Mouse (Mus musculus) testis, adult 2 months (tissue): ENCODE measurements around the gene Syn3. TPM values are rescaled to one million over a fixed set of nuclear protein-coding genes. Genes with fewer than 3 reads are reported as not detected.

Source experiments
- H3K27ac ChIP-seq: fragments of 200-500 bp; 2 replicates; pipeline ENCODE4 v1.5.1; 2012; ENCODE audit warnings: low read depth, low read length; ENCODE audit not compliant: control insufficient read depth, insufficient read depth
- H3K27me3 ChIP-seq: fragments of 200-500 bp; 2 replicates; pipeline ENCODE4 v1.6.1; 2012; ENCODE audit warnings: mild to moderate bottlenecking, low read length, moderate library complexity; ENCODE audit not compliant: control insufficient read depth, insufficient read depth
- H3K36me3 ChIP-seq: fragments of 200-500 bp; 2 replicates; pipeline ENCODE4 v1.6.1; 2012; ENCODE audit warnings: mild to moderate bottlenecking, low read length; ENCODE audit not compliant: control insufficient read depth, insufficient read depth
- H3K4me1 ChIP-seq: fragments of 200-500 bp; 2 replicates; pipeline ENCODE4 v1.6.1; 2012; ENCODE audit warnings: low read length; ENCODE audit not compliant: control insufficient read depth, insufficient read depth
- H3K4me3 ChIP-seq: fragments of 200-500 bp; 2 replicates; pipeline ENCODE4 v1.5.1; 2012; ENCODE audit warnings: low read depth, mild to moderate bottlenecking, low read length, moderate library complexity, mixed read lengths; ENCODE audit not compliant: control insufficient read depth
- CTCF ChIP-seq: fragments of 200-500 bp; IDR thresholded peaks from 2 replicates; pipeline ENCODE4 v1.5.1; 2012; ENCODE audit warnings: low read depth, mild to moderate bottlenecking, inconsistent platforms, low read length, moderate library complexity; ENCODE audit not compliant: control insufficient read depth, insufficient read depth, insufficient replicate concordance
- POLR2A ChIP-seq: fragments of 200-500 bp; IDR thresholded peaks from 2 replicates; pipeline ENCODE4 v1.6.1; 2012; ENCODE audit warnings: low read depth, mild to moderate bottlenecking, inconsistent platforms, low read length, moderate library complexity; ENCODE audit not compliant: control insufficient read depth
- polyA plus RNA-seq: library from polyadenylated mRNA; depleted of rRNA; stranded (reverse); fragments of >200 nt; gene quantifications from 2 replicates; pipeline ENCODE4 v1.2.3, GENCODE M21; 2012; rRNA removed

The Syn3 gene
- polyA plus RNA-seq, 1 experiment, result 0.84 TPM

DNA sequence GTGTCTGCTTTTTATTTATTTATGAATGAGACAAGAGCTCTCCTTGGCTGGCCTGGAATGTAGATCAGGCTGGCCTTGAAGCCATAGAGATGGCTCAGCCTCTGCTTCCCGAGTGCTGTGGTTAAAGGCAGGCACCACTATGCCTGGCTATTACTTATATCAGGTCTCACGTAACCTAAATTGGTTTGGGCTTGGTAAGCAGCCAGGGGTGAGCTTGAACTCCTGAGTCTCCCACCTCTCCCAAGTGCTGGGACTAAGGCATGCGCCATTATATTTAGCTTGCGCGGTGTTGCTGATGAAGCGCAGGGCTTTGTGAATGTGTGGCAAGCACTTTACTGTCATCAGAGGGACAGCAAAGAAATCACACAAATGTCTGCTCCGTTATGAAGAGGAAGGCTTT lies 480.9 kb downstream of the Syn3 start:
- Histone ChIP-seq H3K27me3 (no peaks in the 10 kb centered on the region), H3K27ac (no peak overlapping the region), H3K36me3 (no peaks in the 10 kb centered on the region), H3K4me1 (peaks cover 2% of the 10 kb centered on the region; the same call in 1 of the 2 replicates), H3K4me3 (no peak overlapping the region)
- TF ChIP-seq CTCF (no peak), POLR2A (no peak)

DNA sequence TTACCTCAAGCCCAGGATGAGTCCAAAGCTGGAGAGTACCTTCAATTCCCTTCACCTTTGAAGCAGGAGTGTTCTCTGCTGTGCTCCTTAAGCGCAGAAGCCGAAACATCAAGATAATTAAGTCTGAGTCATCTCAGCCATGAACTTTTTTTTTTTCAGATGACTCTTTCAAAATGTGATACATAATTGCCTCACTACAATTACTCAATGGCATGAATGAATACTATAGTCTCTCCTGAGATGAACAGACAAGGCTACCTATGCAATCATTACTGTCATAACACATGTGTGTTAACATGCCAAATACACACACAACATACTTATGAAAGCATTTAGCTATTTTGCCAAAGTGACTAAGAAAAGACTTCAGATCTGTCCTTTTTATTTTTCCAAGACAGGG lies 486.9 kb downstream of the Syn3 start, which contains the start of gene Bpifc:
Gene Bpifc (minus strand): TSS at position 115 of the 400 bp plus-strand sequence.
- no peak within 1 kb of the TSS for H3K27ac ChIP-seq
- no peaks in the 10 kb centered on the region for H3K36me3 ChIP-seq
- no peaks in the 10 kb centered on the region for H3K4me1 ChIP-seq
- no peak within 1 kb of the TSS for H3K4me3 ChIP-seq
- TF ChIP-seq CTCF (no peak), POLR2A (no peak)
- H3K27me3 ChIP-seq, result no peaks in the 10 kb centered on the region

GRCm38 (mm10) chr10:86011172-86011571 lies 487.5 kb downstream of the Syn3 start:
- no peak for TF ChIP-seq CTCF
- Histone ChIP-seq H3K27me3 (no peaks in the 10 kb centered on the region), H3K27ac (no peak overlapping the region), H3K4me1 (no peaks in the 10 kb centered on the region), H3K4me3 (no peak overlapping the region), H3K36me3 (no peaks in the 10 kb centered on the region)

DNA sequence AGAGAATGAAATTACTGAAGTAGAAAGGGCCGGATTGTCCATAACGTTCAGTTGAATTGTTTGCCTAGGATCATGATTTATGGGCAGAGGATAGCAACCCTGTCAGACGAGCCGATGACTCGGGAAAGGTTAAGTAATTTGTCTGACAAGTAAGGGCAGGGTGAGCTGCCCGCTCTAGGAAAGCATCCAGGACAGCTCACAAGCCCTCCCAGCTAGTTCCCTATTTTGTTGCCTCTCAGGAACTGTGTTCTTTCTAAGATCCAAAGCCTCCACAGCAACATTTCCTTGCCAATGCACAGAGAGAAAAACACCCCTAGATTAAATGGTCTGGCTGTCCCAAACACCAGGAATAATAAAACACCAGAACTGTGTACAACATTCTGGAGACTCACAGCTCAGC lies 488.1 kb downstream of the Syn3 start:
- Histone ChIP-seq H3K4me3 (no peak overlapping the region), H3K36me3 (no peaks in the 10 kb centered on the region), H3K4me1 (no peaks in the 10 kb centered on the region), H3K27me3 (no peaks in the 10 kb centered on the region), H3K27ac (no peak overlapping the region)
- TF ChIP-seq POLR2A (no peak), CTCF (no peak)

DNA sequence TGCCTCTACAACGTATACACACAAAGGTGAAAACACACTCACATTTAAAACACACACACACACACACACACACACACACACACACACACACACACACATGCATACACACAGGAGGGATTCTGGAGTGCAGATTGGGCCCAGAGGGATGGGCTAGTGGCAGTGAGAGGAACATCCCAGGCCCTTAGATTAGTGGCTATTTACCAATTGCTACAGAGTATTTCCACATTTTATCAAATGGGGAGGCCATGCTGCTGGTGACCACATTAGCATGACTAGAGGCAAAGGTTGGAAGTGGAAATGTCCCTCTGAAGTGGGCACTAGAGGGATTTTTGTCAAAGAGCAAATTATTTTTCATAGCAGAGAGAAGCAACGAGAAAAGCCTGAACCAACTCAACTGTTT lies 489.0 kb downstream of the Syn3 start:
- no peak overlapping the region for H3K4me3 ChIP-seq
- H3K27me3 ChIP-seq, result no peaks in the 10 kb centered on the region
- H3K36me3 ChIP-seq, result no peaks in the 10 kb centered on the region
- no peaks in the 10 kb centered on the region for H3K4me1 ChIP-seq
- TF ChIP-seq CTCF, result no peak
- no peak for TF ChIP-seq POLR2A
- no peak overlapping the region for H3K27ac ChIP-seq

DNA sequence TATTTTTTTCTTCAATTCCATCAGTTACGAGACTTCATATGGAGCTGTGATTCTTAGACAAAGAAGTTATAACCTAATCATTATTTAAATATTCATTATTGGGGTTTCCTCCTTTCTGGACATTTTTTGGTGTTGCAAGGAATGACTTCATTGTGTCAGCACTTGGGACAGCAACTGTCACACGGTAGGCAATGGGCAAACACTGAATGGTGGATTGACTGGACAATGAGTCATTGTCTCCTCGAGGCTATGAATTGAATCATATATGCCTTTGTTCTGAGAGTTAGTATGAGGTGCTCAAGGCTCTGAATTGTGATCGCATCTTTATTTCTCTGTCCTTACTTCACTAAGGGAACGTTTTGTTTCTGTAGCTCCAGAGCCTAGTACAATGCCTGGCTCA lies 492.2 kb downstream of the Syn3 start:
- Histone ChIP-seq H3K27me3 (no peaks in the 10 kb centered on the region), H3K4me3 (no peak overlapping the region), H3K27ac (no peak overlapping the region), H3K4me1 (no peaks in the 10 kb centered on the region), H3K36me3 (no peaks in the 10 kb centered on the region)
- TF ChIP-seq POLR2A (no peak), CTCF (no peak)

Other genes starting within 250 kb of the Syn3 start
- gene Timp3, start 198.5 kb downstream of the Syn3 start, polyA plus RNA-seq, result 9.1 and 12.0 TPM in 2 replicates
- gene Hsp90b1, start 206.6 kb upstream of the Syn3 start, polyA plus RNA-seq, result 107 and 172 TPM in 2 replicates
- 30.1 and 32.0 TPM in 2 replicates for gene Ttc41, start 206.9 kb upstream of the Syn3 start, polyA plus RNA-seq